Mouse (Mus musculus) E14TG2a.4 (cell line): ENCODE results near the gene Ear1.
"Not testable (repeated sequence)": the region's sequence is repeated elsewhere in the genome, so short reads cannot be mapped to it uniquely, and the experiment has no call there.

Source experiments
- H3K27me3 ChIP-seq: 2 replicates; pipeline ENCODE4 v1.6.1; 2014; ENCODE audit warnings: low read length, control low read depth; ENCODE audit not compliant: insufficient read depth
- H3K36me3 ChIP-seq: 2 replicates; pipeline ENCODE4 v1.6.1; 2014; ENCODE audit warnings: low read length, control low read depth; ENCODE audit not compliant: insufficient read depth
- H3K4me1 ChIP-seq: replicated peaks from 2 replicates; pipeline ENCODE4 v1.6.1; 2014; ENCODE audit warnings: low read depth, low read length, control low read depth
- H3K4me3 ChIP-seq: replicated peaks from 2 replicates; pipeline ENCODE4 v1.5.1; 2014; ENCODE audit warnings: mild to moderate bottlenecking, low read length
- H3K9me3 ChIP-seq: 2 replicates; pipeline ENCODE4 v1.6.1; 2014; ENCODE audit warnings: low read length, control low read depth
- CTCF ChIP-seq: conservative IDR thresholded peaks from 2 replicates; pipeline ENCODE4 v1.5.1; 2014; ENCODE audit warnings: low read length

Ear1 gene

GRCm38 (mm10) chr14:43860522-43860921, 14.8 kb downstream of the Ear1 start:
- peak; percentile 31 for TF ChIP-seq CTCF
- not testable (repeated sequence) for H3K4me3 ChIP-seq, H3K27me3 ChIP-seq, H3K9me3 ChIP-seq, H3K4me1 ChIP-seq, H3K36me3 ChIP-seq

GRCm38 (mm10) chr14:43859465-43859864, 15.9 kb downstream of the Ear1 start:
- not testable (repeated sequence) for H3K9me3 ChIP-seq, H3K4me1 ChIP-seq, H3K36me3 ChIP-seq, H3K27me3 ChIP-seq, H3K4me3 ChIP-seq

- H3K4me1 ChIP-seq, H3K9me3 ChIP-seq, H3K27me3 ChIP-seq, H3K36me3 ChIP-seq, H3K4me3 ChIP-seq: not testable (repeated sequence)
Observed at GRCm38 (mm10) chr14:43843949-43844573, 31.3 kb downstream of the Ear1 start.

- not testable (repeated sequence) for H3K9me3 ChIP-seq, H3K27me3 ChIP-seq, H3K4me3 ChIP-seq, H3K36me3 ChIP-seq, H3K4me1 ChIP-seq
Observed at GRCm38 (mm10) chr14:43840976-43841375, 34.3 kb downstream of the Ear1 start.

GRCm38 (mm10) chr14:43835366-43835765, 40.0 kb downstream of the Ear1 start:
- not testable (repeated sequence) for H3K4me3 ChIP-seq, H3K27me3 ChIP-seq, H3K9me3 ChIP-seq, H3K4me1 ChIP-seq, H3K36me3 ChIP-seq

GRCm38 (mm10) chr14:43830385-43830784, 44.9 kb downstream of the Ear1 start:
- H3K27me3 ChIP-seq, H3K4me1 ChIP-seq, H3K9me3 ChIP-seq, H3K4me3 ChIP-seq, H3K36me3 ChIP-seq: not testable (repeated sequence)

GRCm38 (mm10) chr14:43824176-43824575, 51.1 kb downstream of the Ear1 start:
- H3K4me1 ChIP-seq, H3K4me3 ChIP-seq, H3K27me3 ChIP-seq, H3K36me3 ChIP-seq, H3K9me3 ChIP-seq: not testable (repeated sequence)

GRCm38 (mm10) chr14:43821869-43822268, 53.4 kb downstream of the Ear1 start:
- not testable (repeated sequence) for H3K4me3 ChIP-seq, H3K36me3 ChIP-seq, H3K27me3 ChIP-seq, H3K9me3 ChIP-seq, H3K4me1 ChIP-seq

- H3K27me3 ChIP-seq, H3K36me3 ChIP-seq, H3K4me3 ChIP-seq, H3K9me3 ChIP-seq, H3K4me1 ChIP-seq: not testable (repeated sequence)
- peak; percentile 53 for TF ChIP-seq CTCF
Observed at GRCm38 (mm10) chr14:43812458-43812857, 62.9 kb downstream of the Ear1 start.

- not testable (repeated sequence) for H3K27me3 ChIP-seq, H3K9me3 ChIP-seq, H3K4me3 ChIP-seq, H3K4me1 ChIP-seq, H3K36me3 ChIP-seq
Observed at GRCm38 (mm10) chr14:43808142-43808541, 67.2 kb downstream of the Ear1 start.

GRCm38 (mm10) chr14:43804435-43804834, 70.9 kb downstream of the Ear1 start:
- H3K27me3 ChIP-seq, H3K4me3 ChIP-seq, H3K4me1 ChIP-seq, H3K9me3 ChIP-seq, H3K36me3 ChIP-seq: not testable (repeated sequence)

- H3K36me3 ChIP-seq, H3K9me3 ChIP-seq, H3K4me1 ChIP-seq, H3K27me3 ChIP-seq: not testable (repeated sequence)
- peak overlapping the region; percentile 57 for H3K4me3 ChIP-seq
Observed at GRCm38 (mm10) chr14:43796905-43797470, 78.3 kb downstream of the Ear1 start.
